Mouse (Mus musculus): ENCODE measurements at regions not wholly inside any gene's neighbourhood (a gene's known extent, or its start where the extent isn't known, plus 50 kb on each side); places are given as distances from the start of the nearest gene placed in this dataset.

DNA sequence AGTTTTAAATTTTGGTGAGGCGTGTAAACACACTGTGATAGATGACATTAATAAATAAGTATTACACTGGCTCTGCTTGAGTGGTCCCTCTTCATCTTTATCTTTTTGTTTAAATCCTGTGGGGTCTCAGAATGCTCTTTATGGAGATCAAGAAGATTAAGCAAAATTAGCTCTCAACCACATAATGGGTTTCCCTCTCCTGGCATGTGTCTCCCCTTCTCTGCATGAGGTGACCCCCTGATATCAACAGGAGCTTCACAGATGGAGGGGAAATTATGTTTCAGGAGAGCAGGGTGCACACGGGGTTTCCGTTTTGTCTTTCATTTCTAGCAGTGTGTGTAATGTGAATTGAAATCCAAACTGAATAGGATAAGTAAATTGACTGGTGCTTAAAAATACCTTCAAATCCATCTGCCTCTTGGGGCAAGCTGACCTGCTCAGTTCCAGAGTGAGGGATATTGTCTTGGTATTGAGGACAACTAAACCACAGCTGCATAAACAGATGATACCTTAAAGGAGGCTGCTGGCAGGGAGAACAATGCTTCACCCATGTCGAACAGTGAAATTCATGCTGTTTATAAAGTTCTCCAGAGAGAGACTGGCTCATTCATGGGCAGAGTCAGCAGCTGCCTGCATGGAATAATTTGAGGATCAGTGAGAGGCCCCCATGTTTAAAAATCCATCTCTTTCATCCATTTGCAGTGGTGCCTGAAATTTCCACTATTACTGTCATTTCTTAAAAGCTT, 518.3 kb upstream of the Nr2f1 start:
- H3K4me3 ChIP-seq (ENCODE audit: insufficient read depth, low read depth, low read length): no peak overlapping the region
- no peaks in the 10 kb centered on the region for H3K4me1 ChIP-seq (ENCODE audit: control insufficient read depth, insufficient read depth, insufficient read length, low read length)
- H3K27ac ChIP-seq (replicated peaks; ENCODE audit: low read depth, low read length): no peak overlapping the region

DNA sequence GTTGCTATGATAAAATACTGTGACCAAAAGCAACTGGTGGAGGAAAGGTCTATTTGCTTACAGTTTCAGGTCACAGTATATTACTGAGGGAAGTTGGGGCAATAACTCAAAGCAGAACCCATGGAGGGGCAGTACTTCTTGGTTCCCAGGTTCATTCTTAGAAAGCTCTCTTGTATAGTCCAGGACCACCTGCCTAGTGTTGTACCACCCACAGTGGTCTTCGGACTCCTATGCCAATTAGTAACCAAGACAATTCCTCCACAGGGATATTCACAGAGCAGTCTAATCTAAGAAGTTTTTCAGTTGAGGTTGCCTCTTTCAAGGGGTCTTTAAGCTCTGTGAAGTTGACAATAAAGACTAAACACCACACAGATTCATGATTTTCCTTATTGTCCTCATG, 517.6 kb upstream of the Nr2f1 start:
- no peak overlapping the region for H3K4me3 ChIP-seq (ENCODE audit: insufficient read depth, low read depth, low read length)
- no peaks in the 10 kb centered on the region for H3K4me1 ChIP-seq (ENCODE audit: control insufficient read depth, insufficient read depth, insufficient read length, low read length)
- no peak overlapping the region for H3K27ac ChIP-seq (replicated peaks; ENCODE audit: low read depth, low read length)

DNA sequence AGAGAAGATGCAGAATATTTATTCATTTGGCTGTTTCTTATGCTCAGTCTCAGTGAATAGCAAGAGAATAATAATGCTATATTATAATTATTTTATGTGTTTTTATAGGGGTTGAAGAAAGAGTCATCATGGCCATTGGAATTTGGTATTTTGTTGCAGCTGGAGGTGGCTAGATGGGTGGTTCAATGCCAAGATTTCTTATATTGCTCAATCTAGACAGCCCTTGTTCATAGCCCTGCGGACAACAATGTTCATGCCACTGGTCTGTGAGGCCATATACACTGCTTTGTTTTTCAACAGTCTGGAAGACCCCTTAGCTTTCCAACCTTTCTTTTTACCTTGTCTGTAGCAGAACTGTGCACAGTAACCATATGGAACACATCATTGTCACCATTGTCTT, 505.1 kb upstream of the Nr2f1 start:
- Histone ChIP-seq H3K4me3 (ENCODE audit: insufficient read depth, low read depth, low read length) (no peak overlapping the region), H3K4me1 (ENCODE audit: control insufficient read depth, insufficient read depth, insufficient read length, low read length) (no peaks in the 10 kb centered on the region), H3K27ac (replicated peaks; ENCODE audit: low read depth, low read length) (no peak overlapping the region)

DNA sequence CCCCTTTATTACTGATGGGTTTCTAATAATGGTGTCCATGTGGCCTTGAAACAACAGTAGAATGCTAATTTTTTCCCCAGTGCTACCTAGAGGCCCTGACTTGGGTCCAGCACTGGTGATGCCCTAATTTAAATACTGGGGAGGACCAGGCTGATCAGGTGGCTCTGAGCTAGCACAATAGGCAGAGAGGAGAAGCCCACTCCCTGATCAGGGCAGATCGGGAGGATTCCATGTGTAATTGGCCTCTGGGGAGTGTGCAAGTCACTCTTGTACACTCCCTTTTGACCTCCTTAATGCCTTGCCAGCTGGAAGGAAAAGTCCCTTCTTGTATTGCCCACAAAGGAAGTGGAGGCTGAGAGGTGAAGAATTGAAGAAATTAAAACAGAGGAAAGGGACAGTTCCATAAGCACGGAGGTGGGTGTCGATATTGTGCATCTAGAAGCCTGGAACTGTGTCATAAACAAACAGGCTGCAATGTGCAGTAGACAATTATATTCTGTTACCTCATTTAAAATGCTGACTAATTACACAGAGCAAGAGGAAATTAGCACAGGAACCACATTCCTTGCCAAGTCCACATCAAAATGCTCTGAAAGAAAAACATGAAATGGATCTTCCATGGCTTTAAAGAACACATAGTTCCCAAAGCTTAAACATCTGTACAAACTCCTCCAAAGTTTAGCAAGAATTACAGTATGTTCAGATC, 498.4 kb upstream of the Nr2f1 start:
- Histone ChIP-seq H3K27ac (replicated peaks; ENCODE audit: low read depth, low read length) (no peak overlapping the region), H3K4me3 (ENCODE audit: insufficient read depth, low read depth, low read length) (no peak overlapping the region), H3K4me1 (ENCODE audit: control insufficient read depth, insufficient read depth, insufficient read length, low read length) (peaks cover 3% of the 10 kb centered on the region)

DNA sequence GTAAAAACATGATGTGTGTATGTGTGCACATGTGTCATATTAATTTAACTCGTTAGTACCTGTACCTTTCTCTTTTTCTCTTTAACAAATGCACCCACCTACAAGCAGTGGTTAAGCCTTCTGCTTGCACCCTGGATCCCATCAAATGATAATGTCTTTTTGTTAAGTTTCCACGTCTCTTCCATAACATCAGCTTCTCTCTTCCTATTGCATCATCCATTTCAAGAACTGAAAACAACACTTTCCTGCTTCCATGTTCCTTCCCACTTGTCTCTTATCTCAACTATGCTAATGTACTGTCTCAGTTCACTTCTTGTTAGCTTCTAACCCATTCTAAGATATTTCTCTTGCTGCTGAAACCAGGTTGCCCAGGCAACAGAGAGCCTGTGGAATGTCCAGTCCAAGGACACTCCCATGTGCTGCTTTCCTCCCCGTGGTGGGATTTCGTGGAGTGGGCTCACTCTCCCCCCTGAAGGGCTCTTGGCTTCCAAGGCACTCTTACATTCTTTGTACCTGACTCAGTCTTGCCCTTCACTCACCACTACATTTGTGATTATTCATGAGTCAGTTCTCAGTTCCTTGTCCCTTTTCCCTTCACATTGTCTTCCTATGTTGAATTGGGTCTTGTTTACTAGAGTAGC, 479.8 kb upstream of the Nr2f1 start:
- H3K27ac ChIP-seq (replicated peaks; ENCODE audit: low read depth, low read length): no peak overlapping the region
- H3K4me3 ChIP-seq (ENCODE audit: insufficient read depth, low read depth, low read length): no peak overlapping the region
- no peaks in the 10 kb centered on the region for H3K4me1 ChIP-seq (ENCODE audit: control insufficient read depth, insufficient read depth, insufficient read length, low read length)

DNA sequence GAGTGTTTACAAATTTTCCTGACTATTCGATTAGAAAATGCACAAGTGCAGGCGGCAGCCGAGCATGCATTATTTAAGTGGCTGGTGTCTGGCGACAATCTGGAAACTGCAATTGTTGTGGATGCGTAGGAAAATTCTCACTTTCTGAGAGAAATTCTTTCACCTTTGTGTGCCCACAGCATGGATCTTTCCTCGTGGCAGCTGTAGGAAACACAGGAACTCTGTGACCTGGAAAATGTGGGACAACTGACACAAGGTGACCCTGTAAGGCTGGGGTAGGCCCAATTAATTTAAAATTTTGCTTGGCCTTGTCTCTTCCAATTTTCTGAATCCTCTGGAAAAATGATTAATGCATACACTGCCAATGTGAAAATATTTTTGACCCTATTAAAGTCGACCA, 478.7 kb upstream of the Nr2f1 start:
- Histone ChIP-seq H3K4me1 (ENCODE audit: control insufficient read depth, insufficient read depth, insufficient read length, low read length) (no peaks in the 10 kb centered on the region), H3K27ac (replicated peaks; ENCODE audit: low read depth, low read length) (no peak overlapping the region), H3K4me3 (ENCODE audit: insufficient read depth, low read depth, low read length) (no peak overlapping the region)

DNA sequence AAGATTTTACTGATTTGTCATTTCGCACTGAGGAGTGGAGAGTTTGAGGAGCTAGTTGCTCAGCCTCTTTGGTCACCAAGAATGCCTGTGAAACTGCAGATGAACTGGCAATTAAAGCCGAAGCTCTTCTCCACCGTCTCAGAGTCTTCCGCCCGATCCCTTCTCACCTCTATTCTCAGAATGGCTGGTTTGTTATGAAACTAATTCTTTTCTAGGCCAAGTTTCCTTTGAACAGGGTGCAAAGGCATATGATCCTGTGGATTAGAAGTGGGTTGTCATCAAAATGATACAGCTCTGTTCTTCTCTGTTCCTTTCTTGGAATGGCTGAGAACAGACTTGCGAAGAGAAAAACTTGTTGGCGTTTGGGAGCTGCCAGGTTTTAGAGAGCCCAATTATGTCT, 458.7 kb upstream of the Nr2f1 start:
- no peaks in the 10 kb centered on the region for H3K4me1 ChIP-seq (ENCODE audit: control insufficient read depth, insufficient read depth, insufficient read length, low read length)
- H3K27ac ChIP-seq (replicated peaks; ENCODE audit: low read depth, low read length): no peak overlapping the region
- no peak overlapping the region for H3K4me3 ChIP-seq (ENCODE audit: insufficient read depth, low read depth, low read length)

DNA sequence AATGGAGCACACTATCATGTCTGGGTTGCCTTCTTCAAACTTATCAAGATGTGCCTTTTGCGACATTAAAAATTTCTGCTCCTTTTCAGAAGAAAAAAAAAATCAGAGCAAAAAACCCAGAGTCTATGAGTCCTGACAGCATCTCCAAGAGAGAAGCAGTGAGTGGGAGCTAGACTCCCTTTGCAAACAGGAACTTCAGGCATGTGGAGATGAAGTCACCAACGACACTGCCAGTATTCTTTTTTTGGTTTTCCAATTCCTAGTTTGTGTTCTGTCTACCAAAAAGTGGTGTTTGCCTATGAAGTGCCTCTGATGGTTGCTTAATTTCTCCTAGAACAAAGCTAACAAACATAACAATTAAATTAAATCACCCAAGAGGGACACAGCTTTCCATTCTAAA, 457.2 kb upstream of the Nr2f1 start:
- Histone ChIP-seq H3K4me1 (ENCODE audit: control insufficient read depth, insufficient read depth, insufficient read length, low read length) (no peaks in the 10 kb centered on the region), H3K4me3 (ENCODE audit: insufficient read depth, low read depth, low read length) (no peak overlapping the region), H3K27ac (replicated peaks; ENCODE audit: low read depth, low read length) (no peak overlapping the region)

DNA sequence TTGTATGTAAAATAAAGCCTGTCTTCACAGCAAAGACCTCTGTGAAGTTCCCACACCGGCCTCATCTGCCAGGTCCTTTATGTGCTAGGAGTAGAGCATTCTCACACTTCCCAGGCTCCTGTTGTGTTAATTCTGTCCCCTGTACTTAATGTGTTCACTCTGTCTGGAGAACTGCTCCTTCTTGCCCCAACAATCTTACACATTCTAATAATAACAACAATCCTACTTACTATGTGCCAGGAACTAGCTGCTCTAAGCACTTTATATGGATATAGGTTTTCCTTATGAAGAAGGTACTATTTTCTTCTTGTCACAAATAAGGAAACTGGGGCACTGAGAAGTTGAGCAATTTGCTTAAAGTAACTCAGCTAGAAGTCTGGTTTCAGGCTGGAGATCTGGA, 456.6 kb upstream of the Nr2f1 start:
- Histone ChIP-seq H3K4me1 (ENCODE audit: control insufficient read depth, insufficient read depth, insufficient read length, low read length) (no peaks in the 10 kb centered on the region), H3K4me3 (ENCODE audit: insufficient read depth, low read depth, low read length) (no peak overlapping the region), H3K27ac (replicated peaks; ENCODE audit: low read depth, low read length) (no peak overlapping the region)

DNA sequence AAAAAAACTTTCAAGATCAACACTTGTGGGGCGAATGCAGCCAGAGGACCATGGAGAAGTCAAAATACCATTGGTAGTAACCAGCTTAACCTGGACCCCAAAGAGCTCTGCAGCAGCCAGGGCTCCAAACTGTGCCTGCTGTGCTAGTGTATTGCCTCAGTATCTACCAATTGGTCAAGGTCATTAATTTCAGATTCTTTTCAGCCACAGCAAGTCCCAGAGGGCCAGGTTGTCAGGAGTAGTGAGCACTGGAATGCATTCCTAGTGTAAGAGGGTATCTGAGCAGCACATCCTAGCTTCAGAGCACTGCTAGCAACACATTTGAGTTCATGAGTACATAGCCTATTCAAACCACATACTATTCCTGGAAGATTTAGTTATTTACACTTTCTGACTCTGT, 451.3 kb upstream of the Nr2f1 start:
- Histone ChIP-seq H3K4me1 (ENCODE audit: control insufficient read depth, insufficient read depth, insufficient read length, low read length) (no peaks in the 10 kb centered on the region), H3K4me3 (ENCODE audit: insufficient read depth, low read depth, low read length) (no peak overlapping the region), H3K27ac (replicated peaks; ENCODE audit: low read depth, low read length) (no peak overlapping the region)

DNA sequence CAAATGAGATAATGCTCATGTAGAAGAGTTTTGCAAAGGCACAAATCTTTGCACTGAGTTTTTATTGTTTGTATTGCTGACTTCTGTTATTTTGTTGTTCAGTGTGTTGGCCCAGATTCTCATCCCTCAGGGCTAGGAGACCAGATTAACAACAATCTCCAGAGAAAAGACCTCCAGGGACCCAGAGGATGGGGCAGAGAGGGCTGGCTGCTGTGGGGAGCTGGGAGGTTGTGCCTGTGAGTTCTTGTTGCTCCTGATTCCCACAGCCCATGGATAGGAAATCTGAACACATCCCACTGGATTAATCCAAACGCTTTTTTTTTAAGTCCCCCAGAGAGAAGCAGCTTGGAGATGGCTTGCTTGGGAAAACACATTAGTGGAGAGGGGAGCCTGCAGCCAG, 445.0 kb upstream of the Nr2f1 start:
- Histone ChIP-seq H3K27ac (replicated peaks; ENCODE audit: low read depth, low read length) (no peak overlapping the region), H3K4me3 (ENCODE audit: insufficient read depth, low read depth, low read length) (no peak overlapping the region), H3K4me1 (ENCODE audit: control insufficient read depth, insufficient read depth, insufficient read length, low read length) (no peaks in the 10 kb centered on the region)

DNA sequence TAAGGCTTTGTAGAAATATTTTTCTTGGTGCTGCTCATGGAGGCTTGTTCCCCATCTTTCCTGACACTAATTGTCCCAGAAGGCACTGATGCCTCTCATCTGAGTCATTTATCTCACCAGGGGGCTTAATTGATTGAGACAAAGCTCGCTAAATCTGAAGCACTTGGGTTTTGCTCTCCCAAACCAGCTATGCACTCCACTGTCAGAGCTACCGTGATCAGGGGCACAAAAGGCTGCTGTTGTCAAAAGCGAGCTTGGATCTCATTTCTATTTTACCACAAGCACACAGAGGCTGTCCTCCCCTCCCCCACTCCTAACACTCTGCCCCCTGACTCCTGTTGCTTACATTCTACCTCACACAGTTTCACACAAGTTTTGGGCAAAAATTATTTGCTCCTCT, 443.5 kb upstream of the Nr2f1 start:
- peak overlapping the region; percentile 14; the same call in 1 of the 2 replicates for H3K27ac ChIP-seq (replicated peaks; ENCODE audit: low read depth, low read length)
- H3K4me3 ChIP-seq (ENCODE audit: insufficient read depth, low read depth, low read length): no peak overlapping the region
- no peaks in the 10 kb centered on the region for H3K4me1 ChIP-seq (ENCODE audit: control insufficient read depth, insufficient read depth, insufficient read length, low read length)

DNA sequence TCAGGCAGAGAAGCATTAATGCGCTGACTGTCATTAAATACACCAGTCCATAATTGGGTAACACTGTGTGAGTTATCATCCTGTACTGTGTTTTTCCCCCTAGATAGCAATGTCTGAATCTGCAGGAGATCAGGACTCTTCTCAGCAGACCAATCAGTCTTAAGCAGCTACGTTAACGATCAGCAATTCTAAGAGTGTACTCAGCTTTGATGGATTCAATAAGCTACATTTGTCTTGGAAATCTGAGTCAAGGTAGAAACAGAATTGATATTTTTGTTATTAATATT, 442.8 kb upstream of the Nr2f1 start:
- H3K4me1 ChIP-seq (ENCODE audit: control insufficient read depth, insufficient read depth, insufficient read length, low read length): no peaks in the 10 kb centered on the region
- H3K27ac ChIP-seq (replicated peaks; ENCODE audit: low read depth, low read length): no peak overlapping the region
- no peak overlapping the region for H3K4me3 ChIP-seq (ENCODE audit: insufficient read depth, low read depth, low read length)

DNA sequence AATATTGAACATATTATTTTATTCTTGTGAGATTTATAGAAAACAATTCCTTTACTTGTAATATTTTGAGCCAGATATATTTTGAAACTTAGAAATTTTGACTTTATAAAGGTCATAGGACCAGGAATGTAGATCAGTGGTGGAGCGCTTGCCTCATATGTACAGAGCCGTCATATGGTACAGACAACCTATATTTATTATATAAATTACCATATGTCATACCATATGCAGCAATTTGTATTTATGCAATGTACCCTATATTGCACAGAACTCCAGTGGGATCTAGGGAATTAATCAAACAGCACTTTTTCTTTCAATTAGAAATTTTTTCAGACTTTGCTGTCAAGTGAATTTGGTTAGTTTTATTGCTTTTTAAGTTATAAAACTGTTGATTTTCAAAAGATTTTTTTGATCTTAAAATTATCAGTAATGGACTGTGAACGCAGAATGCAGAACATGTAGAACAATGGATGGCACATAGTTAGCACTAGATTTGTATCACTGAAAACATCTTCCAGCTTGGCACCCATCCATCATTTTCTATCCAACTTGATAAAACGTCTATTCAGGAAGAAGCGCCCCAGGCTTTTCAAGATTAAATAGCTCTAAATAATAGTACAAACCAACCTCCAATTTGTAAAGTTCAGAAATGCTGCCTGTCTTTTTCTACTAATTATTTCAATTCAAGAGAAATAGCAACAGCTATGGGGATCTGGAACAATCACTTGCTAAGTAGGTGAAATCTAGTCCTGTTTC, 442.3 kb upstream of the Nr2f1 start:
- H3K4me1 ChIP-seq (ENCODE audit: control insufficient read depth, insufficient read depth, insufficient read length, low read length): no peaks in the 10 kb centered on the region
- H3K4me3 ChIP-seq (ENCODE audit: insufficient read depth, low read depth, low read length): no peak overlapping the region

DNA sequence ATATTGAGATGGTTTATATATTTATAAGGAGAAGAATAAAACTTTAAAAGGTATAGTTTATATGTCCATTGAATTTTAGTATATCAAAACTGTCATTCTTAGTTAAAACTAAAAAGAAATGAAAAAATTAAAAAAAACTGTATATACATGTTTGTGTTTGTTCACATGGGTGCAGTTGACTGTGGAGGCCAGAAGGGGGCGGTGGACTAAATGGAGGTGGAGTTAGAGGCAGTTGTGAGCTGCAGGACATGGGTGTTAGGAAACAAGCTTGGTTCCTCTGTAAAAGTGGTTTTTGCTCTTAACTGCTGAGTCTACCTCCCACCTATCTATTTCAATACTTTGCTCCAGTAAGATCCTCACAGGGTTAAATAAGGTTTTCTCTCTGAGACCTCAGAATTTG, 440.8 kb upstream of the Nr2f1 start:
- Histone ChIP-seq H3K4me3 (ENCODE audit: insufficient read depth, low read depth, low read length) (no peak overlapping the region), H3K4me1 (ENCODE audit: control insufficient read depth, insufficient read depth, insufficient read length, low read length) (no peaks in the 10 kb centered on the region), H3K27ac (replicated peaks; ENCODE audit: low read depth, low read length) (no peak overlapping the region)

More for the DNA sequence above, 442.3 kb upstream of the Nr2f1 start:
- no peak overlapping the region for H3K27ac ChIP-seq (replicated peaks; ENCODE audit: low read depth, low read length)

Measured in brown adipose tissue, adult 24 weeks (tissue).